Mouse (Mus musculus) midbrain, postnatal 0 days (tissue): ENCODE data around the gene Hcn2. TPM values are rescaled to one million over a fixed set of nuclear protein-coding genes. Genes with fewer than 3 reads are reported as not detected.

Experiments used
- ATAC-seq: fragments of 200-750 bp; cut with Nextera tagmentation; 2 replicates; pipeline ENCODE4 v1.8.0; 2017; ENCODE audit warnings: moderate number of reproducible peaks, mild to moderate bottlenecking, moderate TSS enrichment, moderate library complexity; ENCODE audit not compliant: low FRiP score
- DNase-seq: peaks from one replicate; pipeline ENCODE4 v3.0.0-alpha.2; 2015; ENCODE audit warnings: low spot score
- H3K27ac ChIP-seq: fragments of 300-500 bp; sonication (generic); 2 replicates; pipeline ENCODE4 v1.5.1; 2014; ENCODE audit warnings: low read depth, mild to moderate bottlenecking, low read length, mixed read lengths
- H3K27me3 ChIP-seq: fragments of 300-500 bp; sonication (generic); 2 replicates; pipeline ENCODE4 v1.6.1; 2014; ENCODE audit warnings: low read length, control low read depth, mixed read lengths; ENCODE audit not compliant: insufficient read depth
- H3K36me3 ChIP-seq: fragments of 300-500 bp; sonication (generic); 2 replicates; pipeline ENCODE4 v1.6.1; 2014; ENCODE audit warnings: low read length, control low read depth, mixed read lengths; ENCODE audit not compliant: insufficient read depth
- H3K4me1 ChIP-seq: fragments of 300-500 bp; sonication (generic); 2 replicates; pipeline ENCODE4 v1.6.1; 2014; ENCODE audit warnings: mild to moderate bottlenecking, control low read depth, antibody characterized with exemption, low read length, mixed read lengths; ENCODE audit not compliant: insufficient read depth
- H3K4me2 ChIP-seq: fragments of 300-500 bp; sonication (generic); 2 replicates; pipeline ENCODE4 v1.6.1; 2014; ENCODE audit warnings: low read depth, mild to moderate bottlenecking, low read length, mixed read lengths; ENCODE audit not compliant: poor library complexity, severe bottlenecking
- H3K4me3 ChIP-seq: fragments of 300-500 bp; sonication (generic); 2 replicates; pipeline ENCODE4 v1.5.1; 2014; ENCODE audit warnings: low read depth, mild to moderate bottlenecking, low read length, moderate library complexity
- H3K9ac ChIP-seq: fragments of 300-500 bp; sonication (generic); replicated peaks from 2 replicates; pipeline ENCODE4 v1.6.1; 2014; ENCODE audit warnings: mild to moderate bottlenecking, low read length, moderate library complexity, mixed read lengths; ENCODE audit not compliant: poor library complexity, severe bottlenecking
- H3K9me3 ChIP-seq: fragments of 300-500 bp; sonication (generic); 2 replicates; pipeline ENCODE4 v1.6.1; 2016; ENCODE audit warnings: low read length, control low read depth
- CTCF ChIP-seq: IDR thresholded peaks from 2 replicates; pipeline ENCODE4 v1.5.1; 2016; ENCODE audit warnings: antibody characterized with exemption, mild to moderate bottlenecking
- WGBS: fragments of 180-500 bp; shearing (Covaris S2); extraction: QIAGEN DNeasy Blood & Tissue Kit; methylation state at CpG from one replicate; pipeline ENCODE4 v1.1.7; 2014; 5-methylcytosine and 5-hydroxymethylcytosine counted together
- polyA plus RNA-seq: library from polyadenylated mRNA; unstranded; fragments of >200 nt; fragmentation: Nextera tagmentation; extraction: Ambion mirVana; gene quantifications from 2 replicates; pipeline ENCODE4 v1.2.1, GENCODE M21; 2015
- total RNA-seq: library from RNA; depleted of rRNA; stranded (reverse); fragments of >200 nt; gene quantifications from 2 replicates; pipeline ENCODE4 v1.2.3, GENCODE M21; 2014

Gene Hcn2
- total and polyA plus RNA-seq, 2 experiments from 2014 or later = 5.0 to 66.1 TPM

GRCm38 (mm10) chr10:79738259-79738658 lies 21.8 kb downstream of the Hcn2 start:
- H3K27me3 ChIP-seq = no peaks in the 10 kb centered on the region
- no peak overlapping the region for H3K27ac ChIP-seq
- DNase-seq (no peak), ATAC-seq (no peak)
- no peak overlapping the region for H3K9ac ChIP-seq
- no peak overlapping the region for H3K4me2 ChIP-seq
- 85% methylated on average over 10 of the region's 10 CpGs for WGBS
- peak; percentile 37; the same call in 1 of the 2 replicates for TF ChIP-seq CTCF
- no peaks in the 10 kb centered on the region for H3K4me1 ChIP-seq
- peaks cover 17% of the 10 kb centered on the region for H3K9me3 ChIP-seq
- H3K4me3 ChIP-seq = no peak overlapping the region
- peaks cover 90% of the 10 kb centered on the region for H3K36me3 ChIP-seq

GRCm38 (mm10) chr10:79739234-79739633 lies 22.8 kb downstream of the Hcn2 start:
- Histone ChIP-seq H3K4me3 (no peak overlapping the region), H3K4me2 (no peak overlapping the region), H3K27ac (no peak overlapping the region), H3K9me3 (peaks cover 17% of the 10 kb centered on the region), H3K36me3 (peaks cover 92% of the 10 kb centered on the region), H3K9ac (no peak overlapping the region), H3K4me1 (no peaks in the 10 kb centered on the region), H3K27me3 (no peaks in the 10 kb centered on the region)
- no peak for DNase-seq
- WGBS = 96% methylated on average over 28 of the region's 28 CpGs
- no peak for TF ChIP-seq CTCF
- ATAC-seq = no peak

GRCm38 (mm10) chr10:79740863-79741262 lies 24.4 kb downstream of the Hcn2 start:
- H3K27ac ChIP-seq = no peak overlapping the region
- no peaks in the 10 kb centered on the region for H3K27me3 ChIP-seq
- TF ChIP-seq CTCF = no peak; the same call in 1 of the 2 replicates
- H3K4me1 ChIP-seq = no peaks in the 10 kb centered on the region
- H3K4me3 ChIP-seq = no peak overlapping the region
- H3K9me3 ChIP-seq = peaks cover 17% of the 10 kb centered on the region
- no peak overlapping the region for H3K9ac ChIP-seq
- no peak for ATAC-seq
- peaks cover 77% of the 10 kb centered on the region for H3K36me3 ChIP-seq
- WGBS = 48% methylated on average over 11 of the region's 11 CpGs
- no peak overlapping the region for H3K4me2 ChIP-seq
- no peak for DNase-seq

- Histone ChIP-seq H3K4me3 (no peak overlapping the region), H3K27me3 (no peaks in the 10 kb centered on the region), H3K4me1 (no peaks in the 10 kb centered on the region), H3K36me3 (peaks cover 56% of the 10 kb centered on the region), H3K27ac (no peak overlapping the region), H3K9me3 (peaks cover 17% of the 10 kb centered on the region), H3K4me2 (no peak overlapping the region), H3K9ac (no peak overlapping the region)
- TF ChIP-seq CTCF = no peak
- WGBS = 89% methylated on average over 11 of the region's 11 CpGs
- DNase-seq = no peak
- ATAC-seq = no peak
Measured at GRCm38 (mm10) chr10:79743161-79743560, 26.7 kb downstream of the Hcn2 start.

- TF ChIP-seq CTCF = no peak
- no peaks in the 10 kb centered on the region for H3K4me1 ChIP-seq
- no peak for DNase-seq
- H3K4me2 ChIP-seq = no peak overlapping the region
- no peak overlapping the region for H3K27ac ChIP-seq
- WGBS = 95% methylated on average over 15 of the region's 15 CpGs
- no peak overlapping the region for H3K9ac ChIP-seq
- no peak overlapping the region for H3K4me3 ChIP-seq
- peaks cover 15% of the 10 kb centered on the region for H3K9me3 ChIP-seq
- H3K27me3 ChIP-seq = no peaks in the 10 kb centered on the region
- ATAC-seq = no peak
- H3K36me3 ChIP-seq = peaks cover 51% of the 10 kb centered on the region
Measured at GRCm38 (mm10) chr10:79743650-79744365, 27.4 kb downstream of the Hcn2 start.

GRCm38 (mm10) chr10:79745411-79745810 lies 29.0 kb downstream of the Hcn2 start:
- no peak for TF ChIP-seq CTCF
- Histone ChIP-seq H3K4me3 (0 out of 2 replicates have a peak overlapping the region, but pooled peaks have one; percentile 62), H3K9ac (no peak overlapping the region), H3K36me3 (peaks cover 35% of the 10 kb centered on the region), H3K27ac (no peak overlapping the region), H3K9me3 (no peaks in the 10 kb centered on the region), H3K4me1 (no peaks in the 10 kb centered on the region), H3K4me2 (peak overlapping the region; percentile 68), H3K27me3 (no peaks in the 10 kb centered on the region)
- 87% methylated on average over 3 of the region's 3 CpGs for WGBS
- ATAC-seq (no peak), DNase-seq (no peak)
